Mouse (Mus musculus) CH12.LX (cell line): Measurements from ENCODE around the gene Smg6. TPM values are rescaled to one million over a fixed set of nuclear protein-coding genes. Genes with fewer than 3 reads are reported as not detected.

Source experiments
- DNase-seq: peaks from one replicate; pipeline ENCODE4 v3.0.0-alpha.2; 2013; ENCODE audit errors: extremely low read depth
- H3K27ac ChIP-seq: 2 replicates; pipeline ENCODE4 v1.5.1; 2012; ENCODE audit warnings: low read depth, mild to moderate bottlenecking, control low read depth, moderate library complexity; ENCODE audit not compliant: insufficient read depth
- H3K27me3 ChIP-seq: replicated peaks from 2 replicates; pipeline ENCODE3; 2012; ENCODE audit warnings: inconsistent platforms
- H3K36me3 ChIP-seq, 2 experiments: replicated peaks in 1 of 2; 2 replicates each; pipeline versions ENCODE3 to v1.6.1; 2012; ENCODE audit warnings: inconsistent platforms in 1 of 2, low read length in 1 of 2, mild to moderate bottlenecking in 1 of 2, mixed read lengths in 1 of 2, moderate library complexity in 1 of 2; ENCODE audit not compliant: control insufficient read depth in 1 of 2, insufficient read depth in 1 of 2
- H3K4me1 ChIP-seq, 2 experiments: 2 replicates each; pipeline ENCODE4 v1.6.1; 2012; ENCODE audit warnings: inconsistent platforms in 1 of 2, moderate library complexity in 1 of 2; ENCODE audit not compliant: insufficient read depth in 2 of 2, control insufficient read depth in 1 of 2
- H3K4me2 ChIP-seq: 2 replicates; pipeline ENCODE4 v1.6.1; 2012; ENCODE audit warnings: low read depth, mild to moderate bottlenecking, control low read depth; ENCODE audit not compliant: poor library complexity, insufficient read depth, severe bottlenecking
- H3K4me3 ChIP-seq, 3 experiments: fragments of 150-350 bp in 1 of 3; sonication (generic) in 1 of 3; replicated peaks in 1 of 3; 2 replicates each; pipeline versions ENCODE3 to v1.5.1; 2011 to 2012; ENCODE audit warnings: low read depth in 2 of 3, low read length in 2 of 3, mild to moderate bottlenecking in 2 of 3, moderate library complexity in 2 of 3, control low read depth in 1 of 3, improper control_type of control experiment in 1 of 3, inconsistent platforms in 1 of 3, mixed read lengths in 1 of 3; ENCODE audit not compliant: poor library complexity in 1 of 3
- H3K79me2 ChIP-seq: replicated peaks from 2 replicates; pipeline ENCODE4 v1.6.1; 2012; ENCODE audit warnings: mild to moderate bottlenecking, moderate library complexity; ENCODE audit not compliant: control insufficient read depth, poor library complexity, insufficient read depth, severe bottlenecking; ENCODE audit errors: extremely low read depth
- H3K9ac ChIP-seq: 2 replicates; pipeline ENCODE4 v1.6.1; 2012; ENCODE audit warnings: low read depth, mild to moderate bottlenecking, control low read depth, moderate library complexity; ENCODE audit not compliant: insufficient read depth
- H3K9me3 ChIP-seq: replicated peaks from 2 replicates; pipeline ENCODE3; 2012; ENCODE audit warnings: low read length, inconsistent platforms, mixed read lengths
- CHD1 ChIP-seq: IDR thresholded peaks from 2 replicates; pipeline ENCODE4 v1.6.1; 2012; ENCODE audit warnings: low read depth, low read length, improper control_type of control experiment, inconsistent platforms
- CHD2 ChIP-seq: IDR thresholded peaks from 2 replicates; pipeline ENCODE4 v1.6.1; 2011; ENCODE audit warnings: low read length, improper control_type of control experiment
- ELF1 ChIP-seq: IDR thresholded peaks from 2 replicates; pipeline ENCODE4 v1.6.1; 2014; ENCODE audit warnings: low read depth, mild to moderate bottlenecking, inconsistent platforms, low read length, improper control_type of control experiment
- EP300 ChIP-seq: IDR thresholded peaks from 2 replicates; pipeline ENCODE4 v1.6.1; 2011; ENCODE audit warnings: low read length, improper control_type of control experiment
- JUND ChIP-seq: conservative IDR thresholded peaks from 2 replicates; pipeline ENCODE4 v1.6.1; 2011; ENCODE audit warnings: low read depth, low read length, improper control_type of control experiment
- KAT2A ChIP-seq: IDR thresholded peaks from 2 replicates; pipeline ENCODE4 v1.6.1; 2012; ENCODE audit warnings: low read length, improper control_type of control experiment, inconsistent platforms; ENCODE audit not compliant: insufficient replicate concordance
- MEF2A ChIP-seq: IDR thresholded peaks from 2 replicates; pipeline ENCODE4 v1.6.1; 2014; ENCODE audit warnings: low read depth, mild to moderate bottlenecking, inconsistent platforms, low read length, improper control_type of control experiment, borderline replicate concordance
- MYC ChIP-seq: IDR thresholded peaks from 2 replicates; pipeline ENCODE4 v1.6.1; 2011; ENCODE audit warnings: low read depth, mild to moderate bottlenecking, improper control_type of control experiment, low read length
- NELFE ChIP-seq: IDR thresholded peaks from 2 replicates; pipeline ENCODE4 v1.6.1; 2011; ENCODE audit warnings: low read depth, low read length, improper control_type of control experiment
- PAX5 ChIP-seq: IDR thresholded peaks from 2 replicates; pipeline ENCODE4 v1.6.1; 2012; ENCODE audit warnings: low read length, inconsistent platforms, mixed read lengths
- RCOR1 ChIP-seq: conservative IDR thresholded peaks from 2 replicates; pipeline ENCODE4 v1.6.1; 2012; ENCODE audit warnings: low read depth, mild to moderate bottlenecking, inconsistent platforms, low read length, improper control_type of control experiment
- SIN3A ChIP-seq: IDR thresholded peaks from 2 replicates; pipeline ENCODE4 v1.6.1; 2012; ENCODE audit warnings: low read length, improper control_type of control experiment, inconsistent platforms
- TCF12 ChIP-seq: IDR thresholded peaks from 2 replicates; pipeline ENCODE4 v1.6.1; 2014; ENCODE audit warnings: low read depth, mild to moderate bottlenecking, inconsistent platforms, low read length, improper control_type of control experiment
- UBTF ChIP-seq: IDR thresholded peaks from 2 replicates; pipeline ENCODE4 v1.6.1; 2012; ENCODE audit warnings: low read depth, mild to moderate bottlenecking, inconsistent platforms, low read length, improper control_type of control experiment, moderate library complexity
- USF2 ChIP-seq: conservative IDR thresholded peaks from 2 replicates; pipeline ENCODE4 v1.6.1; 2011; ENCODE audit warnings: low read depth, low read length, improper control_type of control experiment
- ZC3H11A ChIP-seq: IDR thresholded peaks from 2 replicates; pipeline ENCODE4 v1.6.1; 2012; ENCODE audit warnings: low read depth, mild to moderate bottlenecking, inconsistent platforms, low read length, improper control_type of control experiment
- dilution Hi-C: fragments of 300-500 bp; cut with MboI; formaldehyde crosslinking; loops from 2 replicates; pipeline ENCODE4 v1.14.3; 2020; ENCODE audit warnings: low sequenced_read_pairs; ENCODE audit not compliant: extremely low pct_unique_long_range_greater_than_20kb, extremely low pct_ligation_motif_present
- in situ Hi-C: fragments of 300-500 bp; cut with MboI; formaldehyde crosslinking; loops from 3 replicates; pipeline ENCODE4 v1.14.3; 2019; ENCODE audit warnings: low sequenced_read_pairs, low pct_ligation_motif_present, low pct_unique_long_range_greater_than_20kb, mixed read lengths
- polyA plus RNA-seq: library from polyadenylated mRNA; unstranded; fragments of >175 nt; gene quantifications from 2 replicates; pipeline ENCODE4 v1.2.1, GENCODE M21; 2012; ENCODE audit warnings: low read depth; ENCODE audit not compliant: insufficient read length
- total RNA-seq, 2 experiments: library from RNA; depleted of rRNA; stranded (reverse); fragments of 300-350 nt in 1 of 2; fragments of >200 nt in 1 of 2; gene quantifications; 2 replicates each; pipeline ENCODE4 v1.2.3; 2012 to 2014

Gene Smg6
- total and polyA plus RNA-seq, 3 experiments: 9.0 to 18.5 (median 12.1) TPM

- dilution Hi-C loops: no loop called here
- no peak for DNase-seq
- Histone ChIP-seq H3K4me1 (peaks cover 17 to 56% of the 10 kb centered on the region in 2 experiments), H3K4me2 (no peak overlapping the region), H3K4me3 (no peak overlapping the region), H3K9me3 (no peaks in the 10 kb centered on the region), H3K27ac (no peak overlapping the region), H3K36me3 (peaks cover 13 to 57% of the 10 kb centered on the region in 2 experiments), H3K27me3 (no peaks in the 10 kb centered on the region), H3K9ac (no peak overlapping the region), H3K79me2 (no peaks in the 10 kb centered on the region)
- no peak for TF ChIP-seq JUND
- no peak for TF ChIP-seq PAX5
- no peak for TF ChIP-seq MEF2A
- no peak for TF ChIP-seq ELF1
- no peak for TF ChIP-seq ZC3H11A
- TF ChIP-seq SIN3A: no peak
- TF ChIP-seq UBTF: no peak
- TF ChIP-seq CHD2: no peak
- TF ChIP-seq EP300: no peak
- no peak for TF ChIP-seq USF2
- no peak for TF ChIP-seq MYC
- no peak for TF ChIP-seq TCF12
- no peak for TF ChIP-seq CHD1
- no peak for TF ChIP-seq KAT2A
- no peak for TF ChIP-seq RCOR1
- TF ChIP-seq NELFE: no peak
- in situ Hi-C loops: loop anchor here (5.0 to 25.0 kb wide), 2 partner anchors 169 to 519 kb away; partner anchors contain the start of gene Cluh
Observed at GRCm38 (mm10) chr11:75156416-75156815, 230.8 kb downstream of the Smg6 start.

GRCm38 (mm10) chr11:75157037-75157436 lies 231.4 kb downstream of the Smg6 start:
- H3K4me3 ChIP-seq: no peak overlapping the region
- dilution Hi-C loops: no loop called here
- H3K36me3 ChIP-seq: peaks cover 17 to 64% of the 10 kb centered on the region in 2 experiments

More at GRCm38 (mm10) chr11:75157037-75157436, 231.4 kb downstream of the Smg6 start:
- TF ChIP-seq EP300 (no peak), PAX5 (no peak), NELFE (no peak)
- H3K79me2 ChIP-seq: no peaks in the 10 kb centered on the region
- no peak overlapping the region for H3K4me2 ChIP-seq
- H3K9ac ChIP-seq: no peak overlapping the region
- no peaks in the 10 kb centered on the region for H3K9me3 ChIP-seq
- H3K27me3 ChIP-seq: no peaks in the 10 kb centered on the region
- DNase-seq: no peak
- in situ Hi-C loops: loop anchor here (5.0 to 25.0 kb wide), 2 partner anchors 170 to 520 kb away; partner anchors contain the start of gene Cluh
- H3K4me1 ChIP-seq: peaks cover 17 to 52% of the 10 kb centered on the region in 2 experiments
- no peak overlapping the region for H3K27ac ChIP-seq
